ENCODE assay signal across 10 mouse cellular contexts in genomic region chr2:3414241-3414640, GRCm38 (mm10). TPM values are rescaled to one million over a fixed set of nuclear protein-coding genes. Genes with fewer than 3 reads are reported as not detected.
DNase-seq lines count a peak whose midpoint lies in the region; ATAC-seq and TF ChIP-seq lines count a peak whose summit lies in the region.
"Had no signal": no experiment of that assay in that cellular context is flagged by ENCODE, and none has a peak within 500 bp of the region (broad histone marks: within the 10 kb centered on the region; RNA-seq: fewer than 3 reads in every experiment).

No protein-coding gene starts in this region.

- H3K36me3 ChIP-seq in heart, embryonic 11.5 days (ENCODE audit: control insufficient read depth, insufficient read depth, low read length): no peaks in the 10 kb centered on the region
- no peaks in the 10 kb centered on the region for H3K36me3 ChIP-seq in E14TG2a.4 (ENCODE audit: insufficient read depth, low read length)
- H3K36me3 ChIP-seq: neural tube, embryonic 12.5 days had no signal

- TF ChIP-seq CTCF in E14TG2a.4 (conservative IDR thresholded peaks at IDR 0.05; ENCODE audit: low read length): peak; percentile 88

- H3K27me3 ChIP-seq in heart, embryonic 11.5 days (ENCODE audit: control insufficient read depth, insufficient read depth, low read length): peaks cover 8% of the 10 kb centered on the region
- peaks cover 21% of the 10 kb centered on the region for H3K27me3 ChIP-seq in E14TG2a.4 (ENCODE audit: insufficient read depth, low read length)

- no peaks in the 10 kb centered on the region for H3K9me3 ChIP-seq in heart, embryonic 11.5 days (replicated peaks; ENCODE audit: control insufficient read depth, low read length)
- H3K9me3 ChIP-seq in E14TG2a.4 (ENCODE audit: low read length): no peaks in the 10 kb centered on the region
- H3K9me3 ChIP-seq: neural tube, embryonic 12.5 days had no signal

- H3K4me2 ChIP-seq in heart, embryonic 11.5 days: no peak overlapping the region
- H3K4me2 ChIP-seq: neural tube, embryonic 12.5 days had no signal

- no peak overlapping the region for H3K27ac ChIP-seq in heart, embryonic 11.5 days (ENCODE audit: low read depth, low read length)
- H3K27ac ChIP-seq: neural tube, embryonic 12.5 days had no signal

- H3K9ac ChIP-seq in heart, embryonic 11.5 days (ENCODE audit: low read depth, low read length): no peak overlapping the region
- H3K9ac ChIP-seq: neural tube, embryonic 12.5 days had no signal

- ATAC-seq in heart, embryonic 11.5 days (replicated peaks; ENCODE audit: insufficient number of reproducible peaks, low FRiP score, low TSS enrichment): no peak

- no peak overlapping the region for H3K4me3 ChIP-seq in heart, embryonic 11.5 days (ENCODE audit: low read depth, low read length)
- H3K4me3 ChIP-seq in E14TG2a.4 (replicated peaks; ENCODE audit: low read length): no peak overlapping the region
- H3K4me3 ChIP-seq: neural tube, embryonic 12.5 days had no signal

- H3K4me1 ChIP-seq in heart, embryonic 11.5 days (ENCODE audit: control insufficient read depth, insufficient read depth, low read length): no peaks in the 10 kb centered on the region; the same call in 1 of the 2 replicates
- peaks cover 7% of the 10 kb centered on the region for H3K4me1 ChIP-seq in E14TG2a.4 (replicated peaks; ENCODE audit: low read depth, low read length)
- H3K4me1 ChIP-seq: neural tube, embryonic 12.5 days had no signal

- WGBS in heart, embryonic 11.5 days (ENCODE audit: insufficient replicate concordance): 33% methylated on average over 4 of the region's 4 CpGs

- peak; percentile 34 for DNase-seq in heart, adult 8-10 months (ENCODE audit: low spot score)
- DNase-seq in adrenal gland, postnatal 4 days (ENCODE audit: low spot score in 2 of 2): peak; percentile 22 to 23
- DNase-seq in frontal cortex, postnatal 25 days (ENCODE audit: low spot score in 2 of 2): peak; percentile 54 to 60
- peak; percentile 47 to 72 for DNase-seq in layer of hippocampus, postnatal 14 days (ENCODE audit: low spot score in 2 of 2)
- peak; percentile 60 for DNase-seq in naive thymus-derived CD4-positive, alpha-beta T cell, adult 2 months (ENCODE audit: low read depth)
- peak; percentile 73 for DNase-seq in thymus, postnatal 0 days (ENCODE audit: low spot score)

RNA-seq across cellular contexts. Expression of gene Meig1, which starts 8.2 kb away (rescaled TPM):
- total RNA-seq in heart, adult 8-10 months (2022): 1 to 10 TPM; 1.0 to 5.4 (median 2.0) TPM
- polyA plus RNA-seq in heart, embryonic 11.5 days (2014; fragmentation: Nextera tagmentation; extraction: Ambion mirVana): not detected in 2 replicates
- total RNA-seq in adrenal gland, postnatal 4 days (2021): 1 to 10 TPM in 1 of 2 experiments, under 1 TPM in 1; 0.67 to 2.3 TPM
- 1 to 10 TPM; 5.5 to 5.9 TPM for total RNA-seq in layer of hippocampus, postnatal 14 days (2021)
- polyA plus RNA-seq in thymus, postnatal 0 days (2015; fragmentation: Nextera tagmentation; extraction: Ambion mirVana): 1.5 and 1.9 TPM in 2 replicates

RNA-seq across cellular contexts. Expression of gene Dclre1c, which starts 9.7 kb away (rescaled TPM):
- 1 to 10 TPM; 2.4 to 3.8 (median 3.3) TPM for total RNA-seq in heart, adult 8-10 months (2022)
- polyA plus RNA-seq in heart, embryonic 11.5 days (2014; fragmentation: Nextera tagmentation; extraction: Ambion mirVana): 5.2 and 5.5 TPM in 2 replicates
- 10 to 100 TPM in 1 of 2 experiments, 1 to 10 TPM in 1; 8.7 to 12.2 TPM for total RNA-seq in adrenal gland, postnatal 4 days (2021)
- 10 to 100 TPM in 1 of 2 experiments, 1 to 10 TPM in 1; 9.8 to 12.9 TPM for total RNA-seq in layer of hippocampus, postnatal 14 days (2021)
- polyA plus RNA-seq in thymus, postnatal 0 days (2015; fragmentation: Nextera tagmentation; extraction: Ambion mirVana): 16.4 and 21.2 TPM in 2 replicates

RNA-seq across cellular contexts. Expression of gene Olah, which starts 17.2 kb away (rescaled TPM):
- total RNA-seq in heart, adult 8-10 months (2022): not detected
- polyA plus RNA-seq in heart, embryonic 11.5 days (2014; fragmentation: Nextera tagmentation; extraction: Ambion mirVana): not detected in 2 replicates
- total RNA-seq in adrenal gland, postnatal 4 days (2021): under 1 TPM in 1 of 2 experiments, not detected in 1; 0.20 TPM
- not detected for total RNA-seq in layer of hippocampus, postnatal 14 days (2021)
- polyA plus RNA-seq in thymus, postnatal 0 days (2015; fragmentation: Nextera tagmentation; extraction: Ambion mirVana): 0.08 and 0.33 TPM in 2 replicates
- polyA plus RNA-seq: frontal cortex, adult 2 months; neural tube, embryonic 12.5 days had no signal

Comparison
In these comparisons a context has a peak if more than half of its experiments do, and no peak if none do; other contexts are left out.
1. DNase-seq: peak in every context shown above with its lines; median percentile 73 in thymus, postnatal 0 days; 60 in naive thymus-derived CD4-positive, alpha-beta T cell, adult 2 months; 60 in layer of hippocampus, postnatal 14 days; 57 in frontal cortex, postnatal 25 days; 34 in heart, adult 8-10 months; 22 in adrenal gland, postnatal 4 days.